Mouse (Mus musculus) NIH3T3 (cell line): ENCODE data around the gene Rhox3c.
"Not testable (repeated sequence)": the region's sequence is repeated elsewhere in the genome, so short reads cannot be mapped to it uniquely, and the experiment has no call there.

Experiments
- DNase-seq: peaks from one replicate; pipeline ENCODE4 v3.0.0-alpha.2; 2012; ENCODE audit warnings: low read depth

Rhox3c gene

GRCm38 (mm10) chrX:37458285-37458684, at the start of gene Rhox3c:
TSS of gene Rhox3c (plus strand) at chrX:37458585.
- not testable (repeated sequence) for DNase-seq

GRCm38 (mm10) chrX:37411767-37412166, 46.6 kb upstream of the Rhox3c start, which contains the start of gene Rhox2b:
TSS of gene Rhox2b (plus strand) at chrX:37412067.
- DNase-seq, result not testable (repeated sequence)

- DNase-seq, result not testable (repeated sequence)
Measured at GRCm38 (mm10) chrX:37432194-37432593, 26.2 kb upstream of the Rhox3c start, which contains the start of gene Rhox4b. TSS of gene Rhox4b (plus strand) at chrX:37432494.

GRCm38 (mm10) chrX:37453380-37453779, 5.0 kb upstream of the Rhox3c start, which contains the start of gene Rhox2c:
TSS of gene Rhox2c (plus strand) at chrX:37453680.
- DNase-seq, result not testable (repeated sequence)

GRCm38 (mm10) chrX:37480037-37480436, 21.7 kb downstream of the Rhox3c start, which contains the start of gene Rhox4c:
TSS of gene Rhox4c (plus strand) at chrX:37480337.
- not testable (repeated sequence) for DNase-seq

- not testable (repeated sequence) for DNase-seq
Measured at GRCm38 (mm10) chrX:37514059-37514458, 55.7 kb downstream of the Rhox3c start, which contains the start of gene Rhox4d. TSS of gene Rhox4d (plus strand) at chrX:37514359.
